Mouse (Mus musculus): ENCODE data around the gene Rps6kb2. TPM values are rescaled to one million over a fixed set of nuclear protein-coding genes. Genes with fewer than 3 reads are reported as not detected.
"Not testable (repeated sequence)": the region's sequence is repeated elsewhere in the genome, so short reads cannot be mapped to it uniquely, and the experiment has no call there.

Gene Rps6kb2
- total RNA-seq, 2 experiments from 2014 or later, result 39.5 to 39.9 TPM

- intact Hi-C loops (cut with DNase I), result no loop called here
- DNase-seq (ENCODE audit: low spot score in 2 of 2), result peak; percentile 98
Observed at GRCm38 (mm10) chr19:4125741-4126696, 37.1 kb downstream of the Rps6kb2 start, which contains the start of gene Aip. Aip (minus strand) TSS chr19:4125858.

- DNase-seq (ENCODE audit: low spot score in 2 of 2); intact Hi-C loops (cut with DNase I): not testable (repeated sequence)
Observed at GRCm38 (mm10) chr19:4125268-4125667, 37.9 kb downstream of the Rps6kb2 start.

- intact Hi-C loops (cut with DNase I), result no loop called here
- no peak for DNase-seq (ENCODE audit: low spot score in 2 of 2)
Observed at GRCm38 (mm10) chr19:4124432-4124831, 38.7 kb downstream of the Rps6kb2 start.

DNA sequence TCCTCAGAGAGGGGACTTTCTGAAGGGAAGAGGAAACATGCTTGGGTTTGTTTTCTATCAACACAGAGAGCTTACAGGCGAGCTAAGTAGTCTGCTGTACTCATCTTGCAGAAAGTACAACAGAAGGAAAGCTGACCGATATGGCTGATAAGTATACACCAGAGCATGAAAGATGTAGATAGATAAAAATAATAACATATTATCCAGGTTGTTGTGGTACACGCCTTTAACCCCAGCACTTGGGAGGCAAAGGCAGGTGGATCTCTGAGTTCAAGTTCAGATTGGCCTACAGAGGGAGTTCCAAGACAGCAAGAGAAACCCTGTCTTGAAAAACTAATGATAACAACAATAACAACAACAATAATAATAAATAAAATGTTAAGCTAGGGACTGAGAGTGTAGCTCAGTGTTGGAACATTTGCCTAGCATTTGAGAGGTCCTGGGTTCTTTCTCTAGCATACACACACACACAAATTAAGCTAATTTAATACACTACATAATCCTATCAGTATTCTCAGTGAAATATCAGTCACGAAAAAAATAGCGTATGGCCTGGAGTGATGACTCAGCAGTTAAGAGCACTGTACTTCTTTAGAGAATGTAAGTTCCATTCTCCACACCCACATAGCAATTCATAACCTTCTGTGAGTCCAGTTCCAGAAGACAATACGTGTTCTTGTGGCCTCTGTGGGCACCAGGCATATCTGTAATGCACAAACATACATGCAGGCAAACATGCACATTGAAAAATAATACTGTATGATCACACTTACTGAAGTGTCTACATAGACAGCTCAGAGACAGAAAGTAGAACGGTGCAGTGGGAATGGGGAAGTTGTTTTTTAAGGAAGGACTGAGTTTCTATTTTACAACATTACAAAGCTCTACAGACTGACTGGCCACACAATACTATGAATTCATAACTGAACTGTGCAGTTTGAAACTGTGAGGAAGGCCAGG, 40.5 kb downstream of the Rps6kb2 start:
- DNase-seq (ENCODE audit: low spot score in 2 of 2), result no peak
- intact Hi-C loops (cut with DNase I), result no loop called here

- DNase-seq (ENCODE audit: low spot score in 2 of 2); intact Hi-C loops (cut with DNase I): not testable (repeated sequence)
Observed at GRCm38 (mm10) chr19:4121896-4122295, 41.3 kb downstream of the Rps6kb2 start.

DNA sequence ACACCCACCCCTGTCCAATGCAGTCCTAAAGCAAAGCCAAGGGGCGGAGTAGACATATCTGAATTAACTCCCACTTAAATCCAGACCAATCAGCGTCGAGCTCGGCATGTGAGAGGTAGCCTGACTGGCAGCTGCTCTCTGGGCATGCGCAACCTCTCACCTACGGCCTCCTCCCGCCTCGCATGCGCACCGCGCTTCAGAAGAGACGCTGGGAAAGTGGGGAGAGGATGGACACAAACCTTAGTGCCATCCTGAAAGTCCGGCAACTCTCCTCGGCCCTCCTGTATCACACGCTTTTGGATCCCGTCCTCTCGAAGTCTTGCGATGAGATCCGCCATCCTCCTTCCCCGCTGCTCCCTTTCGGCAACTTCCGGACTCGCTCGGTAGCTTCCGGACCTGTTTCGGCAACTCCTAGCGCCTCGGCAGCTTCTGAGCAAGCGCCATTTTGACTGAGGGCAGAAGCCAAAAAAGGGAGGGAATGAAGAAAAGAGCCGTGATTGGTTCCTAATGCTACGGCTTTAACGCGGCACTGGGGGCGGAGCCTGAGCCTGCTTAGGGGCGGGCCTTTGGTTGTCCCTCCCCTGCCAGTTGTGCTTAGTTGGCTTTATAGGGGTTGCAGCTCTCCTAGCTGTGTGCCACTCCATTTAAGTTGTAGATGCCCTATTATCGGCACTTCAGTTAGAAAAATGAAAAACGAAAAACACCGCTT, 41.9 kb downstream of the Rps6kb2 start:
- intact Hi-C loops (cut with DNase I), result no loop called here
- peak; percentile 97 to 99 for DNase-seq (ENCODE audit: low spot score in 2 of 2)

- intact Hi-C loops (cut with DNase I), result no loop called here
- no peak for DNase-seq (ENCODE audit: low spot score in 2 of 2)
Observed at GRCm38 (mm10) chr19:4120496-4120895, 42.7 kb downstream of the Rps6kb2 start.

DNA sequence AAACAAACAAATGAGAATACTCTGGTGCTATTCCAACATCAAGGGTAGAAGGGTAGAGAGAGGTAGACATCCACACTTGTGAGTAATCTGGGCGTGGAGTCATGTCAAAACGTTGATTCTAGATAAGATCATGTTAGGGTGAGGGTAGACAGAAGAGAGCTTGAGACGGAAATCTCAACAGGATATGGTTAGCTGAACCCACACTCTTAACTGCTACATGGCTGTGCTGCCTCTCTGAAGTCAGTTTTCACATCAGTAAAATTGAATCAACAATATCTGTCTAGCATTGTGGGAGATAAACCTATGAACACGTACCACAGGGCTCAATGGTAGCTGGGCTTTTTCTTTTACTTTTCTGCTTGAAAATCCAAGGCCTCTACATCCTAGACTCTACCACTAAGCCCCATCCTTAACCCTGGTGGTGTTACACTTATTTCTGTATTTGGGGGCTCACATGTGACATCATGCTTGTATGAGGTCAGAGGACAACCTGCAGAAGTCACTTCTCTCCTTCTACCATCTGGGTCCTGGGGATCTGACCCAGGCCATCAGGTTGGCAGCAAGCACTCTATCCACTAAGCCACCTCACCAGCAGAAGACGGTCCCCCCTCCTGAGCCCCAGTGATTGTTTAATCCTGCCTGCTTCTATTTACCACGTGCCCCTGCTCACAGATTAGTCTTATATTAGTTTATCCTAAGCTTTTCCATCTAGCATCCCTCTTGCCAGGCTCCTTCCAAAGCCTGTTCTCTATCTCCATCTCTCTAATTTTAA, 43.3 kb downstream of the Rps6kb2 start:
- DNase-seq (ENCODE audit: low spot score in 2 of 2), result no peak
- intact Hi-C loops (cut with DNase I), result no loop called here

- DNase-seq (ENCODE audit: low spot score in 2 of 2), result peak in 1 of 2 experiments; percentile 60
- intact Hi-C loops (cut with DNase I), result no loop called here
Observed at GRCm38 (mm10) chr19:4118350-4118749, 44.8 kb downstream of the Rps6kb2 start.

DNA sequence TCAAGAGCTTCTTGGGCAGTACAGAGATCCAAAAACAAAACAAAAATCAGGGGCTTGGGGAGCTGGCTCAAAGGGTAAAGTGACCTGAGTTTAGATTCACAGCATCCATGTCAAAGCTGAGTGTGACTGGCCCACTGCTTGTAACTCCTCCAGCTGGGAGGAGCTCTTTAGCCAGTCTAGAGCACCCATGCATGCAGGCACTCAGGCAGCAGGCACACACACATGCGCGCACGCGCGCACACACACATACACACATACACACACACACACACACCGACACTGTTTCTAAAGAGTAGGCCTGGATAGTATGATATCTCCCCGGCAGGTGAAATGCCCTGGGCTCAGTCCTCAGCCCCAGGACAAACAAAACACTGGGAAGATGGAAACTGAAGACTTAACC, 46.1 kb downstream of the Rps6kb2 start:
- no peak for DNase-seq (ENCODE audit: low spot score in 2 of 2)
- intact Hi-C loops (cut with DNase I), result no loop called here

GRCm38 (mm10) chr19:4115816-4116215, 47.3 kb downstream of the Rps6kb2 start:
- intact Hi-C loops (cut with DNase I), result no loop called here
- no peak for DNase-seq (ENCODE audit: low spot score in 2 of 2)

DNA sequence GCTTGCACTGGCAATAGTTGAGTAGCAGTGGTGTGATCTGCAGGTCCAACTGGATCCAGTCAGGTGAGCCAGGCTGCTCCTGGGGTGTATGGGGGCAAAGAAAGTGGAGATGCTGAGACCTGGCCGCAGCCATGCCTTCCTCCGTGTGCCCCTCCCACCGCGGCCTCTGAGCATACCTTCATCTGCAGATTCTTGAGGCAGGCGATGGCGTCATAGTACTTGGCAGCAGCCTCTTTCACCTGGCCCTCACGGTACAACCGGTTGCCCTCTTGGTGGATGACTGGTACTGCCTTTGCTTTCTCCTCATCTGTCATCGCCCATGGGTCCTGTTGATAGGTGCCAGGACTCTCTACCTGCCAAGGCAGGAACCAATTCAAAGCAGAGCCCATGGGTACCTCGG, 48.0 kb downstream of the Rps6kb2 start:
- intact Hi-C loops (cut with DNase I), result no loop called here
- DNase-seq (ENCODE audit: low spot score in 2 of 2), result no peak

DNA sequence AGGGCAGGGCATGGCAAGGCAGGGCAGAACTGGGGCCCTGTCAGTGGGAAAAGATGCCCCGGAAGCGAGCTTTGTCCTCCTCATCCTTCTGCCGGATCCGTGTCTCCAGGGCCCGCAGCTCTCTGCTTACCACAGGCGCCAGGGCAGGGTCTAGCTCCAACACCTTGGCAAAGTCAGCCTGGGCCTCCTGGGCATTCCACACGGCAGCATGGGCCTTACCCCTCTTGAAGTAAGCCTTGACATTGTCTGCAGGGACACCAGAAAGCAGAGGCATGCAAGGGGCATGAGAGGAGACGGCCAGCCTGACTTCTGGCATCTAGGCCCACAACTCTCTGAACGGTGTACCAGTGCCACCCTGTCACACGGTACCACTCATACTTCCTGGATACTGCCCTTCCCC, 48.6 kb downstream of the Rps6kb2 start:
- intact Hi-C loops (cut with DNase I), result no loop called here
- DNase-seq (ENCODE audit: low spot score in 2 of 2), result no peak

DNA sequence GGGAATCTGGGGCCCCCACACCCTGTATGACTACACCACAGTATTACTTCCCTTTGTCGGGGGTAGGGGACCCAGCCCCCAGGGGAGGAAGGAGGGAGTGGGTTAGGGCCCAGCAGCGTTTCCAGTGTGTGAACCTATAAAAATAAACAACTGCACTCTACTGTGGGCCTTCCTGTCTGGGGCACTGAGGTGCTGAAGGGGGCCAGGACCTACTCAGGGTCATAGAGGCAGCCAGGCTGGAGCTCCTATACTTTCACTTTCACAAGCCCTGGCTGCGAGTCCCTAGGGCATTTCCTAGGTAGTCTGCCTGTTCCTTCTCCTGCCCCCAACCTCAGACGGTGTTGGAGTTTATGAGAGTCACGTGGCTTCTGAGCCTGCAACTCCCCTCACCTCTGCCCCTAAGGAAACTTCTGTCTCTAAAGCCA, 49.3 kb downstream of the Rps6kb2 start:
- intact Hi-C loops (cut with DNase I), result no loop called here
- no peak for DNase-seq (ENCODE audit: low spot score in 2 of 2)

DNA sequence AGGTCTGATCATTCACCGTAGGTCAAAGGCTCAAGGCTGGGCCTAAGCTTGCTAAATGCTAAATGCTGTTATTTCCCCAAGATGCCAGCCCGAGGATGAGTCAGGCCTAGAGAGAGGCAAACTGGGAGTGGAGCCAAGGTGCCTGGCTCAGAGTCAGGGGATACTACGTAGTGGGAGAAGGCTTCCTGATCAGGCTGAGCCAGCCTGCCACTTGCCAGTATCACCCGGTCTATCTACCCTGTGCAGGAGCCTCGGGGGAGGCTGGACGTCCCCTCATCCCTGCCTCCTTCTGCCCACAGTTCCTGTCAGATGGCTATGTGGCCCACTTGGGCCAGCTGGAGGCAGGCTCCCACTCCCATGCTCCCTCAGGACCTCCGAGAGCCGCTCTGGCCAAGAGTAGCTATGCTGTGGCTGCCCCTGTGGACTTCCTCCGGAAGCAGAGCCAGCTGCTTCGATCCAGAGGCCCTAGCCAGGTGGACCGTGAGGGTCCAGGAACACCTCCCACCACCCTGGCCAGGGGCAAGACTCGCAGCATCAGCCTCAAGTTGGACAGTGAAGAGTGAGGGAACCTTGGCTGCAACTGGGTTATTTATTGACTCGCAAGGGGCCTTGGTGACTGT, 49.9 kb downstream of the Rps6kb2 start:
- intact Hi-C loops (cut with DNase I), result no loop called here

GRCm38 (mm10) chr19:4112063-4112960, 50.8 kb downstream of the Rps6kb2 start:
- intact Hi-C loops (cut with DNase I), result no loop called here
- no peak for DNase-seq (ENCODE audit: low spot score in 2 of 2)

More for the DNA sequence above, 49.9 kb downstream of the Rps6kb2 start:
- DNase-seq (ENCODE audit: low spot score in 2 of 2), result peak; percentile 70 to 85

GRCm38 (mm10) chr19:4108535-4108934, 54.6 kb downstream of the Rps6kb2 start:
- no peak for DNase-seq (ENCODE audit: low spot score in 2 of 2)
- intact Hi-C loops (cut with DNase I), result no loop called here

Data from left cerebral cortex, postnatal 14 days (tissue).